Mouse (Mus musculus): ENCODE data around the gene Zfp185. TPM values are rescaled to one million over a fixed set of nuclear protein-coding genes. Genes with fewer than 3 reads are reported as not detected.

Zfp185 gene
- polyA plus RNA-seq, 1 experiment from 2014 or later, result 5.7 TPM

GRCm38 (mm10) chrX:72982831-72983230 lies 4.3 kb upstream of the Zfp185 start:
- TF ChIP-seq CTCF (IDR thresholded peaks at IDR 0.05), result no peak
- TF ChIP-seq EP300 (IDR thresholded peaks at IDR 0.05), result no peak
- no peaks in the 10 kb centered on the region for H3K27me3 ChIP-seq (replicated peaks; ENCODE audit: insufficient read depth, low read length)
- H3K36me3 ChIP-seq (ENCODE audit: insufficient read depth, low read length), result no peaks in the 10 kb centered on the region
- no peak overlapping the region for H3K9ac ChIP-seq (replicated peaks; ENCODE audit: low read depth)
- 76% methylated on average over 6 of the region's 6 CpGs for WGBS
- H3K27ac ChIP-seq (ENCODE audit: low read length), result no peak overlapping the region
- no peaks in the 10 kb centered on the region for H3K9me3 ChIP-seq (ENCODE audit: low read length)
- DNase-seq (ENCODE audit: low spot score) (no peak), ATAC-seq (no peak)
- H3K4me1 ChIP-seq (ENCODE audit: insufficient read depth, low read depth, low read length), result no peaks in the 10 kb centered on the region
- H3K4me2 ChIP-seq (replicated peaks; ENCODE audit: low read depth, low read length), result no peak overlapping the region
- no peak overlapping the region for H3K4me3 ChIP-seq (ENCODE audit: low read depth, low read length)

- DNase-seq (ENCODE audit: low spot score) (no peak), ATAC-seq (no peak)
- Histone ChIP-seq H3K4me3 (ENCODE audit: low read depth, low read length) (no peak overlapping the region), H3K27me3 (replicated peaks; ENCODE audit: insufficient read depth, low read length) (no peaks in the 10 kb centered on the region), H3K27ac (ENCODE audit: low read length) (no peak overlapping the region), H3K4me1 (ENCODE audit: insufficient read depth, low read depth, low read length) (no peaks in the 10 kb centered on the region), H3K9ac (replicated peaks; ENCODE audit: low read depth) (no peak overlapping the region), H3K36me3 (ENCODE audit: insufficient read depth, low read length) (no peaks in the 10 kb centered on the region), H3K9me3 (ENCODE audit: low read length) (no peaks in the 10 kb centered on the region), H3K4me2 (replicated peaks; ENCODE audit: low read depth, low read length) (no peak overlapping the region)
- 75% methylated on average over 2 of the region's 2 CpGs for WGBS
- no peak for TF ChIP-seq EP300 (IDR thresholded peaks at IDR 0.05)
- TF ChIP-seq CTCF (IDR thresholded peaks at IDR 0.05), result no peak
These were observed 1.5 kb upstream of the Zfp185 start for GRCm38 (mm10) chrX:72985607-72986006.

DNA sequence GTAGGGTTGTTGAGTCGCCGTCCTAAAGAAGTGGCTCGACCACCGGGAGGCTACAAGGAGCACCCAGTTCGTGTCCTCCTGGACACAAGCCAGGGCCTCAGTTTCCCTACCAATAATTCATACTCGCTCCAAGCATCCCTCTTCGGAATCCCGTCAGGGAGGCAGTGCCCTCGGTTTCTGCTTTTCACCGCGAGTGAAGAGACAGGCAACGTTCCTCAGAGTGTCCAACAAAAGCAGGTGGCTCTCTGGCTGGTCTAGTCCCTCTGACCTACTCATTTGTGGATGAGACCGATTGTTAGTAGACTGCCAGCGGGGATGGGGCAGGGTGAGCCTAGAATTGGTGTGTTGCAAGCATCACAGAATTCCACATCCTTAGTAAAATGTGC lies 374 bp downstream of the Zfp185 start:
- DNase-seq (ENCODE audit: low spot score), result no peak

GRCm38 (mm10) chrX:72988431-72988830 lies 1.3 kb downstream of the Zfp185 start:
- Histone ChIP-seq H3K4me1 (ENCODE audit: insufficient read depth, low read depth, low read length) (no peaks in the 10 kb centered on the region), H3K4me2 (replicated peaks; ENCODE audit: low read depth, low read length) (no peak overlapping the region), H3K9ac (replicated peaks; ENCODE audit: low read depth) (no peak overlapping the region), H3K36me3 (ENCODE audit: insufficient read depth, low read length) (no peaks in the 10 kb centered on the region), H3K27me3 (replicated peaks; ENCODE audit: insufficient read depth, low read length) (no peaks in the 10 kb centered on the region), H3K4me3 (ENCODE audit: low read depth, low read length) (no peak overlapping the region), H3K9me3 (ENCODE audit: low read length) (no peaks in the 10 kb centered on the region), H3K27ac (ENCODE audit: low read length) (no peak overlapping the region)
- no peak for ATAC-seq
- WGBS, result 75% methylated on average over 3 of the region's 3 CpGs
- DNase-seq (ENCODE audit: low spot score), result no peak
- TF ChIP-seq EP300 (IDR thresholded peaks at IDR 0.05) (no peak), CTCF (IDR thresholded peaks at IDR 0.05) (no peak)

More for the DNA sequence above, 374 bp downstream of the Zfp185 start:
- ATAC-seq, result no peak
- TF ChIP-seq CTCF (IDR thresholded peaks at IDR 0.05) (no peak), EP300 (IDR thresholded peaks at IDR 0.05) (no peak)
- WGBS, result 33% methylated on average over 13 of the region's 14 CpGs
- H3K9me3 ChIP-seq (ENCODE audit: low read length), result no peaks in the 10 kb centered on the region
- H3K4me2 ChIP-seq (replicated peaks; ENCODE audit: low read depth, low read length), result peak overlapping the region; percentile 63
- H3K4me1 ChIP-seq (ENCODE audit: insufficient read depth, low read depth, low read length), result no peaks in the 10 kb centered on the region
- peak overlapping the region; percentile 34 for H3K4me3 ChIP-seq (ENCODE audit: low read depth, low read length)
- H3K36me3 ChIP-seq (ENCODE audit: insufficient read depth, low read length), result no peaks in the 10 kb centered on the region
- H3K27ac ChIP-seq (ENCODE audit: low read length), result no peak overlapping the region
- H3K9ac ChIP-seq (replicated peaks; ENCODE audit: low read depth), result no peak overlapping the region
- no peaks in the 10 kb centered on the region for H3K27me3 ChIP-seq (replicated peaks; ENCODE audit: insufficient read depth, low read length)

GRCm38 (mm10) chrX:72990581-72990980 lies 3.4 kb downstream of the Zfp185 start:
- Histone ChIP-seq H3K27ac (ENCODE audit: low read length) (no peak overlapping the region), H3K4me1 (ENCODE audit: insufficient read depth, low read depth, low read length) (no peaks in the 10 kb centered on the region), H3K4me2 (replicated peaks; ENCODE audit: low read depth, low read length) (no peak overlapping the region), H3K36me3 (ENCODE audit: insufficient read depth, low read length) (no peaks in the 10 kb centered on the region), H3K4me3 (ENCODE audit: low read depth, low read length) (no peak overlapping the region), H3K9ac (replicated peaks; ENCODE audit: low read depth) (no peak overlapping the region), H3K27me3 (replicated peaks; ENCODE audit: insufficient read depth, low read length) (no peaks in the 10 kb centered on the region), H3K9me3 (ENCODE audit: low read length) (no peaks in the 10 kb centered on the region)
- no peak for ATAC-seq
- DNase-seq (ENCODE audit: low spot score), result no peak
- 62% methylated on average over 3 of the region's 3 CpGs for WGBS
- TF ChIP-seq CTCF (IDR thresholded peaks at IDR 0.05), result no peak
- TF ChIP-seq EP300 (IDR thresholded peaks at IDR 0.05), result no peak

- no peaks in the 10 kb centered on the region for H3K4me1 ChIP-seq (ENCODE audit: insufficient read depth, low read depth, low read length)
- TF ChIP-seq EP300 (IDR thresholded peaks at IDR 0.05), result no peak
- TF ChIP-seq CTCF (IDR thresholded peaks at IDR 0.05), result peak; percentile 64
- DNase-seq (ENCODE audit: low spot score), result no peak
- H3K9me3 ChIP-seq (ENCODE audit: low read length), result no peaks in the 10 kb centered on the region
- H3K4me3 ChIP-seq (ENCODE audit: low read depth, low read length), result no peak overlapping the region
- H3K27ac ChIP-seq (ENCODE audit: low read length), result no peak overlapping the region
- H3K36me3 ChIP-seq (ENCODE audit: insufficient read depth, low read length), result no peaks in the 10 kb centered on the region
- no peak overlapping the region for H3K4me2 ChIP-seq (replicated peaks; ENCODE audit: low read depth, low read length)
- H3K27me3 ChIP-seq (replicated peaks; ENCODE audit: insufficient read depth, low read length), result no peaks in the 10 kb centered on the region
- no peak overlapping the region for H3K9ac ChIP-seq (replicated peaks; ENCODE audit: low read depth)
- ATAC-seq, result no peak
- 54% methylated on average over 5 of the region's 5 CpGs for WGBS
These were observed 5.3 kb downstream of the Zfp185 start for GRCm38 (mm10) chrX:72992291-72992919.

GRCm38 (mm10) chrX:72995542-72995941 lies 8.4 kb downstream of the Zfp185 start:
- TF ChIP-seq EP300 (IDR thresholded peaks at IDR 0.05) (no peak), CTCF (IDR thresholded peaks at IDR 0.05) (no peak)
- no peaks in the 10 kb centered on the region for H3K36me3 ChIP-seq (ENCODE audit: insufficient read depth, low read length)
- H3K27me3 ChIP-seq (replicated peaks; ENCODE audit: insufficient read depth, low read length), result no peaks in the 10 kb centered on the region
- no peak overlapping the region for H3K27ac ChIP-seq (ENCODE audit: low read length)
- 28% methylated on average over 3 of the region's 3 CpGs for WGBS
- DNase-seq (ENCODE audit: low spot score) (no peak), ATAC-seq (no peak)
- H3K9ac ChIP-seq (replicated peaks; ENCODE audit: low read depth), result no peak overlapping the region
- no peak overlapping the region for H3K4me2 ChIP-seq (replicated peaks; ENCODE audit: low read depth, low read length)
- no peaks in the 10 kb centered on the region for H3K4me1 ChIP-seq (ENCODE audit: insufficient read depth, low read depth, low read length)
- no peaks in the 10 kb centered on the region for H3K9me3 ChIP-seq (ENCODE audit: low read length)
- no peak overlapping the region for H3K4me3 ChIP-seq (ENCODE audit: low read depth, low read length)

Measured in lung, postnatal 0 days (tissue).